Mouse (Mus musculus): Measurements from ENCODE around the gene Itprid1. TPM values are rescaled to one million over a fixed set of nuclear protein-coding genes. Genes with fewer than 3 reads are reported as not detected.

Itprid1 gene
- not detected in 2 replicates for polyA plus RNA-seq (2014; fragmentation: Nextera tagmentation; extraction: Ambion mirVana)

DNA sequence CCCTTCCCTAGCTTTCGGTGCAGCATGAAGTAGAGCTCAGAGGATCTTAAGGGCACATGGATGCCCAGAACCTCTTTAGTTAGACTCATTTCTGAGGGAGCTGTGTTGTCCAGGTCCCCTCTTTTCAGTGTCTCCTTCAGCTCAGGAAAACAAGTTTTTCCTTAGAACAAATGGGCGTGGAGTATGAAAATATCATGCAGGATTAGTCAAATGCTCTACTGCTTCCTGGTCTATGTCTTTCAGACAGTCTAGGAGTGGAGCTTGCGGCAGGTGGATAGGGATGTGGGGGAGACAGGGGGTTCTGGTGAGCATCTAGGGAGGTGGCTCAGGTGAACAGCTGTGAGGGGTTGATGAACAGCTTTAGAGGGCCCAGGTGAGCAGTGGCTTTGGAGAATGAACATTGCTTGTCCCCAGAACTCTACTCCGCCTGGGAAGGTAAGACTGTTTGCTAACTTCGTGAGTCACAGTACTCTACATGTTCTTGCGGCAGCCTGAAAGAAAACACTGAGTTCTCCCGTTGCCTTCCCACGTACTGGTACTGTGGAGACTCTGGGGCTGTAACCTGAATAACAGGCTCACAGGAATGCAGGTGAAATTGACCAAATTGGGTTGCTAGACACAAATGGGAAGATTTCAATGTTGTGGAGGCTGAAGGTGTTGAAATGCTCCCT, at the start of gene Itprid1:
Gene Itprid1 (plus strand): TSS at position 246 of the 671 bp plus-strand sequence.
- no peaks in the 10 kb centered on the region for H3K27me3 ChIP-seq (ENCODE audit: insufficient read depth, low read length)
- DNase-seq (peak; percentile 36), ATAC-seq (ENCODE audit: insufficient read depth) (peak; percentile 66; the same call in 1 of the 2 replicates)
- no peaks in the 10 kb centered on the region for H3K9me3 ChIP-seq (ENCODE audit: low read depth, low read length)
- no peak for TF ChIP-seq CTCF (IDR thresholded peaks at IDR 0.05; ENCODE audit: low read depth)
- no peak within 1 kb of the TSS for H3K4me3 ChIP-seq (ENCODE audit: low read depth, low read length)
- no peaks in the 10 kb centered on the region for H3K4me1 ChIP-seq (ENCODE audit: insufficient read depth)
- H3K4me2 ChIP-seq = no peak within 1 kb of the TSS
- no peak within 1 kb of the TSS for H3K9ac ChIP-seq
- no peaks in the 10 kb centered on the region for H3K36me3 ChIP-seq (ENCODE audit: insufficient read depth)
- WGBS = 67% methylated on average over 8 of the region's 8 CpGs
- no peak within 1 kb of the TSS for H3K27ac ChIP-seq (ENCODE audit: low read depth)

DNA sequence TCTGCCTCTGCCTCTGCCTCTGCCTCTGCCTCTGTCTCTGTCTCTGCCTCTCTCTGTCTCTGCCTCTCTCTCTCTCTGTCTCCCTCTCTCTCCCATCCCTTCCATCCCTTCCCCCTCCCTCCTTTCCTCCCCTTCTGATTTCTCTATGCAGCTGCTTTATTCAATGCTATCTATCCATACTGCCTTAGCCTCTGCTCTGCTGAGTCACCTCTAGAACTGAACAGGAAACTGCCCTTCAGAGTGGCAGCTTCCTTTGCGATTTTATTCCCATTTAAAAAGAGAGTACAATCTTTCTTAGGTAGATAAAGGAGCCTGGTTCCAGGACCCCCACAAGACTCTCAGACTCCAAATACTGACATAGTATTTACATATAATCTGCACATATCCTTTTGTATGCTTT, 47.1 kb upstream of the Itprid1 start:
- Histone ChIP-seq H3K9ac (no peak overlapping the region), H3K4me3 (ENCODE audit: low read depth, low read length) (no peak overlapping the region), H3K4me1 (ENCODE audit: insufficient read depth) (no peaks in the 10 kb centered on the region), H3K36me3 (ENCODE audit: insufficient read depth) (no peaks in the 10 kb centered on the region), H3K27ac (ENCODE audit: low read depth) (no peak overlapping the region), H3K4me2 (no peak overlapping the region), H3K27me3 (ENCODE audit: insufficient read depth, low read length) (no peaks in the 10 kb centered on the region), H3K9me3 (ENCODE audit: low read depth, low read length) (no peaks in the 10 kb centered on the region)
- ATAC-seq (ENCODE audit: insufficient read depth) = no peak
- DNase-seq = no peak
- 60% methylated on average over 1 of the region's 1 CpGs for WGBS
- TF ChIP-seq CTCF (IDR thresholded peaks at IDR 0.05; ENCODE audit: low read depth) = no peak

DNA sequence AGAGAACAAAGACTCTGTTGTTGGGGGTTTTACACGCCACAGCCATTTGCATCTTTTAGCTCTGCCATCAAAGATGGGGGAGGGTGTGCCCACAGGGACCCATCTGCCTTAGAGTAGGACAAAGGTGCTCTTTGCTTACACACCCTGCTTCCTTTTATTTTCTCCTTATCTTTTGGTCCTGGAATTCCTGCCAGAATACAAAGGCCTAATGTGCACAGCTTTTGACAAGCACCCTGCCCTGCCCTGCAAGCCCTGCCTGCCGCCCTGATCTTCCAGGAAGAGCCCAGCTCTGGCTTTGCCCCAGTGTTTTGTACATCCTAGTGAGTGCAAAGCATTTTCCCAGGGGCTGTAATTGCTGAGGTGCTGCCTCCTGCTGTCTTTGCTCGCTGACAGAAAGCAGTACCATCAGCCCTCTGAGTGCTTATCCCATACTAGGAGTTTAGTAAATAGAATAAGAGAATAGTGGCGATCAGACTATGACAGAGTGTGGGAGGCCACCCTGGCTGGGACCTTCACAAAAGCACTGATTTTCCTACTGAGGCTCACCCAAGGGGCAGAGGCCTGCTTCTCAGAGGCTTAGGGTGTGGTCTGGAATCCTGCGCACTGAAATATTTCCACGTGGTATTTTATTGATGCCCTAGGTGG, 44.7 kb upstream of the Itprid1 start:
- Histone ChIP-seq H3K4me3 (ENCODE audit: low read depth, low read length) (no peak overlapping the region), H3K27me3 (ENCODE audit: insufficient read depth, low read length) (no peaks in the 10 kb centered on the region), H3K4me2 (no peak overlapping the region), H3K27ac (ENCODE audit: low read depth) (no peak overlapping the region), H3K9ac (no peak overlapping the region), H3K36me3 (ENCODE audit: insufficient read depth) (no peaks in the 10 kb centered on the region), H3K4me1 (ENCODE audit: insufficient read depth) (no peaks in the 10 kb centered on the region), H3K9me3 (ENCODE audit: low read depth, low read length) (no peaks in the 10 kb centered on the region)
- DNase-seq (peak; percentile 2), ATAC-seq (ENCODE audit: insufficient read depth) (no peak)
- TF ChIP-seq CTCF (IDR thresholded peaks at IDR 0.05; ENCODE audit: low read depth) = no peak
- 20% methylated on average over 6 of the region's 6 CpGs for WGBS

DNA sequence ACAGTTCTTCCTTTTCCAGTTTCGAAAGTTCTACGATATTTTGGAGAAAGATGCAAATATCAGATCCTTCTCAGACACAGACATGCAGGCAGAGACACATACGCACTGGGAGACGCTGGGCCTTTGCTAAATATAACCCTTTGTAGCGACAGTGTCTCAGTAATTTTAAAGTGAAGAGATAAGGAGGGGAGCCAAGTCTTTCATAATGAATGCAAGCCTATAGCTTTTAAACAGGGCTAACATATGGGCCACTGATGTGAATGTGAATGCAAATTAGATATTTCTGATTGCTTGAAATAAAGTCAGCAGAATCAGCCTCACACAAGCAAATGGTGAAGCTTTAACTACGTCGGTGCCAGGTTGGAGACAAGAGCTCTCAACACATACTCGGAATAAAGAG, 44.2 kb upstream of the Itprid1 start:
- DNase-seq (no peak), ATAC-seq (ENCODE audit: insufficient read depth) (no peak)
- H3K27ac ChIP-seq (ENCODE audit: low read depth) = no peak overlapping the region
- TF ChIP-seq CTCF (IDR thresholded peaks at IDR 0.05; ENCODE audit: low read depth) = no peak
- no peaks in the 10 kb centered on the region for H3K4me1 ChIP-seq (ENCODE audit: insufficient read depth)
- no peak overlapping the region for H3K9ac ChIP-seq
- H3K27me3 ChIP-seq (ENCODE audit: insufficient read depth, low read length) = no peaks in the 10 kb centered on the region
- WGBS = 54% methylated on average over 8 of the region's 8 CpGs
- no peaks in the 10 kb centered on the region for H3K9me3 ChIP-seq (ENCODE audit: low read depth, low read length)
- no peak overlapping the region for H3K4me3 ChIP-seq (ENCODE audit: low read depth, low read length)
- no peaks in the 10 kb centered on the region for H3K36me3 ChIP-seq (ENCODE audit: insufficient read depth)
- H3K4me2 ChIP-seq = no peak overlapping the region

DNA sequence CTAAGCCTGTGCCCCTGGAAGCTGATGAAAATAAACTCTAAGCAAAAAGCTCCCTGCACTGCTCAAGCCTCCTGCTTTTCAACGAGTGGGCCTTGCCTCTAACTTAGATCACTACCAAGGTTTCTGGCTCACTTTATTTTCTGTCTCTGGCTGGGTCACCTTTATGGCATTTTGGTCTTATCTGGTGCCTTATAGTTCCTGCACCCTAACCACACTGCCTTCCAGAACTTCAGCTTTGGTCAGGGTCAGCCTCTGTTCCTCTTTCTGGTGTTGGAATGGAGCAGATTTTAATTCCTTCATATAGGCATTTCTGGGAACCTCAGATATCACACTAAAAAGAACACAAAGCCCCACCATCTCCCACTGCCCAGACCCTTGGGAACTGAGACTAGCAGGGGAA, 34.0 kb upstream of the Itprid1 start:
- Histone ChIP-seq H3K4me1 (ENCODE audit: insufficient read depth) (no peaks in the 10 kb centered on the region), H3K27ac (ENCODE audit: low read depth) (no peak overlapping the region), H3K9me3 (ENCODE audit: low read depth, low read length) (no peaks in the 10 kb centered on the region), H3K4me3 (ENCODE audit: low read depth, low read length) (no peak overlapping the region), H3K4me2 (no peak overlapping the region), H3K9ac (no peak overlapping the region), H3K27me3 (ENCODE audit: insufficient read depth, low read length) (no peaks in the 10 kb centered on the region), H3K36me3 (ENCODE audit: insufficient read depth) (no peaks in the 10 kb centered on the region)
- 67% methylated on average over 1 of the region's 1 CpGs for WGBS
- TF ChIP-seq CTCF (IDR thresholded peaks at IDR 0.05; ENCODE audit: low read depth) = no peak
- DNase-seq = no peak
- no peak for ATAC-seq (ENCODE audit: insufficient read depth)

DNA sequence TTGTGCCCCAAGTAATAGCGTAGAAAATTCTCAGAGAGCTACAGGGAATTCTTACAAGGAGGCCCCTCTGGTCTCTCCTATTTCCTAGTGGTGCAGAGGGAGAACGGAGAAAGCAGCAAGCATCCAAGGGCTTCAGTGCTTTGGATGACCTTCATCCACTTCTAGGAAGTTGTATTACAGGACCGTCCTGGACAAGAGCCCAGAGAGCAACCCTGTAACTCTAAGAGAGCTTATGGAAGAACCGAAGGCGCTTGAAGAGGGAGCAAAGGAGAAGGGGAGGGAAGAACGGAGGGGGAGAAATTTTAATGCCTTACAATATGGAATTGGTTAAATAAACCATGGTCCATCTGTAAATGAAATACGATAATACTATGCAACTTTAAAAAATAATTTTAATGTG, 33.3 kb upstream of the Itprid1 start:
- no peak for TF ChIP-seq CTCF (IDR thresholded peaks at IDR 0.05; ENCODE audit: low read depth)
- no peak overlapping the region for H3K4me3 ChIP-seq (ENCODE audit: low read depth, low read length)
- no peak overlapping the region for H3K9ac ChIP-seq
- ATAC-seq (ENCODE audit: insufficient read depth) = no peak
- DNase-seq = no peak
- no peak overlapping the region for H3K4me2 ChIP-seq
- no peak overlapping the region for H3K27ac ChIP-seq (ENCODE audit: low read depth)
- no peaks in the 10 kb centered on the region for H3K9me3 ChIP-seq (ENCODE audit: low read depth, low read length)
- H3K4me1 ChIP-seq (ENCODE audit: insufficient read depth) = no peaks in the 10 kb centered on the region
- H3K27me3 ChIP-seq (ENCODE audit: insufficient read depth, low read length) = no peaks in the 10 kb centered on the region
- WGBS = 66% methylated on average over 7 of the region's 7 CpGs
- H3K36me3 ChIP-seq (ENCODE audit: insufficient read depth) = no peaks in the 10 kb centered on the region

DNA sequence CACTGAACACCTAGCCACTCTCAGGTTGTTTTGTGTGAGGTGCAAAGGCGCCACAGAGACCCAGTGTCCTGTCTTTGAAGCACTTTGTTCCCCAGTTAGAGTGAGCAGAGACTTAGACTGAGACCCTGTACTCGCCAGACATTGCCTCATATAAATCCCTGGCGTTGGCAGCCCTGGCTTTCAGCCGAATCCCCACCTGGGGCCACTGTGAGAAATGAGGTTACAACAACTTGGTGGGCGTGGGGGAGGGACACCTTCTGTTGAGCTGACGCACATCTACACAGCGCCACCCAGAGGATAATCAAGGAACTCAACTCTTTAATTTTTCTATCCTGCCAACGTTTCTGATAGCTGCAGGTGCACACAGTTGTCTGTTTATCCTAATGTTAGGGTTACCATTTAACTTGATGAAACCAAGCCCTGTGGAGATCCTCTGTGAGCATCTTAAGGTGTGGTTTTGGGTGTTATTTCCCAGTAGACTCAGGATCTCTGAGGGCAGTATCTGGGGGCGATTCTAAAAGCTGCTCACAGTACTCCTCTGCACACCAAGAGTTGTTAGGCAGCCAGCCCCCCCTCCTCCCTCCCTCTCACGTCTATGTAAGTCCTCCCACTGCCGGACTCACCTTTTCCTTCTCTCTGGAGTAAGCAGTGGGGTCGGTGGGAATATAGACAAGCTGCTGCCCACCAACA, 32.6 kb upstream of the Itprid1 start:
- no peak overlapping the region for H3K27ac ChIP-seq (ENCODE audit: low read depth)
- H3K9me3 ChIP-seq (ENCODE audit: low read depth, low read length) = no peaks in the 10 kb centered on the region
- H3K9ac ChIP-seq = no peak overlapping the region
- no peak overlapping the region for H3K4me3 ChIP-seq (ENCODE audit: low read depth, low read length)
- H3K27me3 ChIP-seq (ENCODE audit: insufficient read depth, low read length) = no peaks in the 10 kb centered on the region
- no peak overlapping the region for H3K4me2 ChIP-seq
- TF ChIP-seq CTCF (IDR thresholded peaks at IDR 0.05; ENCODE audit: low read depth) = peak; percentile 49
- ATAC-seq (ENCODE audit: insufficient read depth) = no peak
- WGBS = 27% methylated on average over 12 of the region's 12 CpGs
- H3K36me3 ChIP-seq (ENCODE audit: insufficient read depth) = no peaks in the 10 kb centered on the region
- no peaks in the 10 kb centered on the region for H3K4me1 ChIP-seq (ENCODE audit: insufficient read depth)
- peak; percentile 37 for DNase-seq

All from lung, embryonic 14.5 days (tissue).